Mouse (Mus musculus) neutrophil, adult 5-6 weeks (primary cell): ENCODE results near the gene Arel1. TPM values are rescaled to one million over a fixed set of nuclear protein-coding genes. Genes with fewer than 3 reads are reported as not detected.

Experiments
- ATAC-seq: fragments of 151-379, 151-347 bp; 2 replicates; pipeline ENCODE4 v1.8.0; 2017; ENCODE audit warnings: mild to moderate bottlenecking, moderate TSS enrichment; ENCODE audit not compliant: insufficient number of reproducible peaks, poor library complexity, low FRiP score, severe bottlenecking; ENCODE audit errors: extremely low read depth
- total RNA-seq: library from RNA; stranded (forward); fragments of 200-1000 nt; gene quantifications from 2 replicates; pipeline ENCODE4 v1.2.3, GENCODE M21; 2017

The Arel1 gene
- total RNA-seq, 1 experiment from 2014 or later, result 48.8 TPM

GRCm38 (mm10) chr12:84952351-84952750 lies 18.3 kb downstream of the Arel1 start:
- no peak for ATAC-seq

- no peak for ATAC-seq
These were observed 19.2 kb downstream of the Arel1 start for GRCm38 (mm10) chr12:84951531-84951930.

DNA sequence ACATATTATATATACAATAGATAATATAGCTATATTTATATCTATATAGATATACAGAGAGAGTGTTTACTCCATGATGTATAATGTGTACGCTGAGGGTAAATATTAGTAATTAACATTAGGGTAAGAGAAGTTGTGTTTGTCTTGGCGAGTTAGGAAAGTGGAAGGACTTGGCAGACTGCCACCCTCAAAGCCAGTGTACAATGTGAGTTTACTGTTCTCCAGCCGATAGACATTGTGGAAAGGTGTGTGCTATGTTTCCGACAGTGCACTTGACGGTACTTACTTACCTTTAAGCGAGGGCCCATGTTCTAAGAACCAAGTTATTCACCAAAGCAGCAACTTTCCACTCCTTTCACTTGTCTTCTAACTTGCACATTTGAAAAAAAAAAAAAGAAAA lies 19.9 kb downstream of the Arel1 start:
- ATAC-seq, result no peak

DNA sequence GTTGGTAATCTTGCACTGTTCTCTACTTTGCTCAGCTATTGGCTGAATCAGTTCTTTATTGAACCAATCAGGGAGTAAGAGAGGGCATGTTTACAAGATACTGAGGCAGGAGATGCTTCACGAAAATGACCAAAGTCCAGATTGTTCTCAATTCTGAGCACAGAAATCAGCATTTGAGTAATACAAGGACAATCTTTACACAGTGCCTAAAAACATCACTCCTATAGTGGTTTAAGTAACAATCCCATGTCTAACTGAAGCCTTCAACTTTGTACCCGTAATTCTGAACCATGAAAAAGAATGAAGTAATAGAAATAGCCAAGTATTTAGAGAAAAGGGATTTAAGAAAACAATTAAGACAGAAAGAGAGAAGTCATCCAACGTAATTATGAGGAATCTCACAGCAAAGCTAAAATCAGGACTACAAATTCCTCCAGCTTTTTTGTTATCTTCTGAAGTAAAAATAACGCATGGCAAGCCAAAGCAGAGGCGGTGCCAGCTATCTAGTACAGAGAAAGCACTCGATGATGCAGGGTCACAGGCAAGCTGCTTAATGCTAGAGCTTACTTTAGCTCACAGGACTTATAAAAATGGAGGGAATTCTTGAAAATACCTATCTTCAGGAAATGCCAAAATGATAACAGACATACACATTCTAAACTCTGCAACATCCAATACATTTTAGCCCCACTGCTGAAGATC lies 22.0 kb downstream of the Arel1 start:
- no peak for ATAC-seq

DNA sequence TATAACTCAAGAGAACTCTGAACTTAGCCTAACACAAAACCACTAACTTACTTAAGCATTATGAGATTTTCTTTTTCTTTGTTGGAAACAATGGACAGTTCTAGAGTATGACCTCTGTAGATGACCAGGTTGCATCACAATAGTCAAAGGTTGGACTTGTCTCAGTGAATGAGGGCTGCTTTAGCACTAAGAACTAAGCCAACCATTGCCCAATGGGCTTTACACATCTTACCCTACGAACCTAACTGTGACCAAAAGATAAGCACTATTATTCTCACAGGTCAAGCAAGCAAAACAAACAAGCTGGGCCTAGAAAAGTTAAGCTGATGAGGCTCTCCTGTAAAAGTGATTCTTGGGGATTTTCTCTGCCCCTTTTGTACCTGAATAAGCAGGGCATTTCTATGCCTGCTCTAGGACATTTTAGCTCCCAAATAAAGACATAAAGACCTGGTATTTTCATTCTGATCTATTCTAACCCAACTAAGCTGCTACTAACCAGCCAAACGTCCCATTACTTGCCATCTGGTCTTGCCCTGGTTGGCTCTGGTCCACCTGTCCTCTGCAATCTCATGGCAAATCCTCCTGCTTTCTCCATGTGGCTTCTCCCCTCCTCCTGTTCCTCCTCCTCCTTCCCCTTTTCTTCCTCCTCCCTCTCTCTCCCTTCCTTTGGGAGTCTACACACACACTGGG lies 22.7 kb downstream of the Arel1 start:
- ATAC-seq, result no peak

DNA sequence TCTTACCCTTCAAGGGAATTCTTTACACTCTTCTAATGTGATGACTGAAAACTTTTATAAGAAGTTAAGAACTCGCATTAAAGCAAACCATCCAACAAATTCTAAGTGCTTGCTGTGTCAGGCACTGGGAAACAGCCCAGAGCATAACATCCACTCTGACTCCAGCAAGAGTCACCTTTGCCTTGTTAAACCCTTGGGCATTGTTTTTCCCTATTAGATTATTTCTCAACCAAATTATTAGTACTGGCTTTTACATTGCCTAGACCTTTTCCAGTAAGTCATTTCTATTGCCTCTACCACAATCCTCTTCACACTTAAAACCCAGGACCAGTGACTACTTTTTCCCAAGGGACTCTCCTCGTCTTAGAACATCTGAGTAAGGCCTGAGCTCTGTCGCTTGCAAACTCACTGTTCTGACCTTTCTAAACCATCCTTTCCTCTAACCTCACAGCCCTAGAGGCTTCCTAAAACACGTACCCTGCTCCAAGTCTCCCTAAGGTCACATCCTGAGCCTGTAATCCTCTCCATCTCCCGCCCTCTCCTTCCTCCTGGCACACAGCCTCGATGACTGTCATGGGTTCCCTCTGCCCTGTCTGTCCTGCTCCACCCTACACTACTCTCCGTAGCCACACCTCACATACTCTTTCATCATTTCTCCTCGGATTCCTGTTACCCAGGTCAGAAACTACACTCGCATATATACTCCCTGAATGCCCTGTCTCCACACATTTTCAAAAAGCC lies 25.7 kb downstream of the Arel1 start:
- ATAC-seq, result no peak

GRCm38 (mm10) chr12:84944150-84944812 lies 26.4 kb downstream of the Arel1 start:
- ATAC-seq, result no peak

DNA sequence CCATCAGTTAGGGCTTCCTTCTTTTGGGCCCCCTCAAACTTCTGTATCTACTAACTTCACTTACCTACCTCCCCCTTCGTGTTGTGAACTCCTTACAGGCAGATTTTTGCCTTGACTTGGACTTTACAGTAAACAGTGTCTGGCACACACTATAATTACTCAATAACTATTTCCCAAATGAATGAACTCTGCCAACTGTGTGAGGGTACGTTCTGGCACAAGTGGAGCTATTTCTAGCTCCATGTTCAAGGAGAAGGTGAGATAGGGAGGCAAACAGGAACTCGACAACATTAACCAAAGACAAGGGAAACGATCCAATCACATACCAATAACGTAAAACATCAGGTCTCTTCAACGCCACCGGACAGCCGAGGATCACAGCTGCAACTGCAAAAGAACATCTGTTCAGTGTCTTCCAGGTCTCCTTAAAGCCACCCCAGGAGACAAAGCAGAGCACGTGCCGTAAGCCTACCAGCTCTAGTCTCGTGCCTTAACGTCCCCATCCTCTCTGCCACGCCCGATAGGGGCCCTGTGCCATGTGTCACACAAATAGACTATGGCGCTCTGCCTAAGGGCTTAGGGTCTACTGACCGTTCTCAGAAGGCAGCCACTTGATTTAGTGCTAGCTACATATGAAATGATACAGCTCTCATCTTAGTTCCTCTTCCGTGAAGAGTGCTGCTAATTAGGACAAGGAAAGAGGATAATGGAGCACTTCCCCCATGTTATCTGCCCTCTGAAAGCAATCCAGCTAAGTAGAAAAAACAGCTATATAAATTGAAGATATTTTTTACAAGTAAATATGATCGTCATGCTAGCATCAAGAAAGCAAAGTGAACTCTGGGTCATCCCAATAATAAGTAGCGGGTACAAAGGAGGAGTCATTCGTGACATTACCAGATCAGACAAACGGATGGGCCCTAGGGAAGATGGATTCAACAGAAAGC lies 27.4 kb downstream of the Arel1 start:
- no peak for ATAC-seq

DNA sequence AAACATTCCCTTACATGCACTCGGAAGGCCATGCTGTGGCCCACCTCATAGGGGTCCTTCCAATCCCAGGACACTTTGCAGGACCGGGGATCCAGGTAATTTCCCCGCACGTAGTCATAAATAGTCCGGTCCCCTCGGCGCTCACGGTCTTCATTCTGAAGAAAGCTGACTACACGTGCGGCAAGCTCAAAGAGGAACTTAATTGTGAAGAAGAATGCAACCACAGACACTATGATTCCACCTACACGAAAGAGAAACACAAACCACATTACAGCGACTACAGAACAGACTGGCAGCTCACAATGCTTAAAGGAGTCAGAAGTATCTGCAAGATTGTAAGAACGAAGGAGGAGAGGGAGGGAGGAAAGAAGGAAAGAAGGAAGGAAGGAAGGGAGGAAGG lies 29.0 kb downstream of the Arel1 start:
- no peak for ATAC-seq

DNA sequence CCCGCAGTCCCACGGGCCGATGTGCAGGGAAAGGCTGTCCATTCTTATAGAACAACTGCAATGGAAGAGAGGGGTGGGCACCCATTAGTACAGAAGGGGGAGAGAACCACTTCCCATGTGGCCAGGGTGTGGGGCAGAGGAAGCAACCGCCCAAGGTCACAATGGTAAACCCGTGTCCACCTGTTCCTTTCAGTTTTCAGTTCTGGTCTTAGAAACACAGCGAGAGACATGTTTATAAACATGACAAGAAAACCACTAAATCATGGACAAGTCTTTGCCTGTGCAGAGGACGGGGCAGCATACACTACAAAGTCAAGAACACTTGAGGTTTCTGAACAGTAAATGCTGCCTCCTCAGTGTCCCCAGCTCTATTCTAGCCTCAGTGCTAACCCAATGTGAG lies 30.4 kb downstream of the Arel1 start:
- ATAC-seq, result no peak

DNA sequence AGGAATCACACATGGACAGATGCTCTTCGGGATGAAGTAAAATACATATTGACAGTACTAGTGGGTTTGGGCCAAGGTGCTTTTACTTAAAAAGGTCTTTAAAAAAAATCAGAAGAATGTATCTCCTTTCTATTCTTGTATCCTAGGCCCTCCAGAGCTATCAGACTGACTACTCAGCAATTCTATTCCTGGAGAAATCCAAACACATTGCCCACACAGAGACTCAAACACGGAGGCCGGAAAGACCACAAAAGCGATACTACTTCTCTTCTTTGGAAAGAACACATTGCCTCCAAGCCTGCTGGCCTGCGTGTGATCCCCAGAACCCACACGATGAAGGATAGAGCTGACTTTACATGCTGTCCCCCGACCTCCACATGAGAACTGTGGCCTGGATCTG lies 31.6 kb downstream of the Arel1 start:
- ATAC-seq, result no peak

DNA sequence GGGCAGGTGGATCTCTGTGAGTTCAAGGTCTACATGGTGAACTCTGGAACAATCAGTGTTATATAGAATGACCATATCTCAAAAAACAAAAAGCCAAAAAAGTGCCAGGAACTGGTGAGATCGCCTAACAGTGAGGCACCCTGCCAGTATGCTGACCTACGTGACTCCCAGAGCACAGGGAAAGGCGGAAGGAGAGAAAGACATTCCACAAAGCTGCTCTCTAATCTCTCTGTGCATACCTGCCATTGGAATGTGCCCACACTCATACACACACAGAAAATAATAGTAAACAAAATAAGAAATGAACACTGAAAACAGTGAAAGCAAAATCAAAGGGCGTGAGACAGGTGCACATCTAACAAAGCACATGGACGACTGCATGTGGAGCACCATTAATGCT lies 35.4 kb downstream of the Arel1 start:
- ATAC-seq, result no peak

DNA sequence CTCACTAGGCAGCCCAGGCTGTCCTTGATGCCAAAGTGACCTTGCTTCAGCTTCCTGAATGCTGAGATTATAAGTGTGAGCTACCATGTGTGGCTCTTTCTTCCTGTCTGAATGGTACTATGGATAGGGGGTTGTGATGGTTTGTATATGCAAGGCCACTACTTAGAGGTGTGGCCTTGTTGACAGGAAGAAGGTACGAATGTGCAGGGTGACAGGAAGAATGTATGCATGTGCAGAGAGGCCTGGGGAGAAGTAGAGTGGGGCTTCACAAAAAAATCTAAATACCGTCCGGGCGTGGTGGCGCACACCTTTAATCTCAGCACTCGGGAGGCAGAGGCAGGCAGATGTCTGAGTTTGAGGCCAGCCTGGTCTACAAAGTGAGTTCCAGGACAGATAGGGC lies 38.5 kb downstream of the Arel1 start:
- no peak for ATAC-seq

DNA sequence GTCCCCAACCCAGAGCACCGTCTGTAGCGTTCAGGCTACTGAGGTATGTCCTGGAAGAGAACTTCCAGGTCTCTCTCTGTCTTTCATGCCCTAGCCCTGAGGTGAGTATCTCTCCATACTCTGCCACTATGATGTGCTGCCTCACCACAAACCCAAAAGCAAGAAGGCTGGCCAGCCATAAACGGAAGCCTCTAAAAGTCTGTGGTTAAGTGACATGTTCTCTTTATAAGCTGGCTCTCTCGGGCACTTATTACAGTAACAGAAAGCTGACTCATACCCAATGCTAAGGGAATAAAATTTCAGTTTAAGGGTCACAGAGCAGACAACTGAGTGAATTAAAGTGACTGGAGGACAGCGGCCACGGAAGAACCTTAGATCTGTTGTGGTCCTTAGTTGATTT lies 44.2 kb downstream of the Arel1 start:
- no peak for ATAC-seq

DNA sequence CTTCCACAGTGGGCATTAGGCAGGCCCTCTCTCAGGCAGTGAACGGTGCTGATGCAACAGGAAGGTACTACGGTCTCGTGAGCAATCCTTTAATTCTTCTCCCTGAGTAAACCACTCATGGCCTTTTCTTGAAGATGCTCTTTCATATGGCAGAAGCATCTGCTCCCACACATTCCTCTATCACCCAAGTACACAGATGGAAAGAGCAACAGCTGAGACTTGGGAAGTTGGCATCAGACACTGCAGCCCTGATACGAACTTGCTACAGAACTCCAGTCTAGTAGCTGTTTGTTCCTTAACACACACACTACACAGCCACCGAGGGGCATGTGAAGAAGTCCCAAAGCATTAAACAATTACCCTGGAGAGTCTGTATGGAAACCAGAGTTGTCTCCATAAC lies 46.4 kb downstream of the Arel1 start:
- no peak for ATAC-seq

DNA sequence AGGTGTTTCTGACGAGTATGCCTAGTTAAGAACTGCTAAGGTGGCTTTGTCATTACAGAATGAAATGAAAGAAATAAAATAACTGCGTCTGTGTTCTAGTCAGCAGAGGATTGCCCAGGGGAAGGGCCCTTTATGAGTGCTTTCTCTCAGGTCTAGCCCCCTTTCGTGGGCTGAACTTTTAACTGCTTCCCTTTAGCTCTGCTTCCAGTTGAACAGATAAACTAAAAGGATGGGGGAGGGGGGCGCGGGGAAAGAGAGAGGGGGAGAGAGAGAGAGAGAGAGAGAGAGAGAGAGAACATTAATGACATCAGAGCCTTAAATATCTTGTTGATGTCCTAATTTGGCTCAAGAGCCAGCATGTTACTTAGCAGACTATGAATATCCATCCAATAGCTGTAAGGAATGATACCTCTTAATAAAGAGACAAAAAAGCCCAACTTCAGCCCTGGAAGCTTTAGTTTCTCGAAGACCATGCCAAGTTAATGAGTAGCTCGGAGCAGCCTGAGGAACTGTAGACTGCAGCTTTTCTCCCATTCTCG lies 48.8 kb downstream of the Arel1 start:
- no peak for ATAC-seq

DNA sequence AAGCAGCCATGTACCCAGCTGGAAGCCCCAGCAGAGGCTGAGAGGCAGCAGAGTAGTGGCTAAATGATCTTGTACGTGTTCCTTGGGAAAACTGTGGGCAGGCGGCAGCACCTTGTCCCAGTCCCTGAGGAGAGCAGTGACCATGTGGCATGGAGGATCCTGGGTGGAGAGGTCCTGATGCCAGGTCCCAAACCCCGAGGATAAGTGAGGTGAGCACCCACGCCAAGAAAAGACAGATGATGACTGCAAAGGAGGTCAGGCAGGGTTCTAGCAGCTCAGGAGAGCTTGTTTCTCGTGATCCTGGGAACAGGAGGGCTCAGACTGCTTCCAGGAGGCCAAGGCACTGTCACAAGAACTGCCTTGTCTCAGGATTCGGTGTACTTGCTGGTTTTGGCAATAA lies 51.9 kb downstream of the Arel1 start:
- no peak for ATAC-seq

- ATAC-seq, result no peak
These were observed 52.9 kb downstream of the Arel1 start for GRCm38 (mm10) chr12:84917799-84918198.
